Mouse (Mus musculus): ENCODE measurements around the gene Calhm6.

DNA sequence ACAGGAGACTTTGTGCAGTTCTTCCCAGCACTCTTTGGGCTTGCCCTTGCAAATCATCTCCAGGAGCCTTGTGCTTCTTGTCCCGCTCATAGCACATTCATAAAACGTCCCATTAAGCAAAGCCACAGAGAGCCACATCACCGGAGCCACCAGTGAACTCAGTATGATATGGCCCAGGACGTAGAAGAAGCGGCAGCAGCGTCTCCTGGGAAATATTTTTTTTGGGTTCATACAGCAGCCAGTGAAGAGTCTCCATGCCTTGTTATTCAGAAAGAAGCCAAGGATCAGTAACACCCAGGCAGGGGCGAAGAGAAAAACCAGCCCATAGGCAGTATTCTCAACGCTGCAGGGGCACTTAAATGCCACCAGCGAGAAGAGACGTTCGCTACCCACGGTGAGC, 31.8 kb downstream of the Calhm6 start:
- TF ChIP-seq CTCF (IDR thresholded peaks at IDR 0.05; ENCODE audit: control insufficient read depth, insufficient read depth, insufficient replicate concordance, low read depth, low read length), result no peak
- TF ChIP-seq POLR2A (IDR thresholded peaks at IDR 0.05; ENCODE audit: control insufficient read depth, low read depth, low read length), result no peak
